Mouse (Mus musculus) heart, adult 2 months (tissue): ENCODE measurements around the gene Kap.

Experiments
- CTCF ChIP-seq: fragments of 200-600 bp; IDR thresholded peaks from 2 replicates; pipeline ENCODE4 v1.8.1; 2022; ENCODE audit warnings: antibody characterized with exemption, mild to moderate bottlenecking, moderate library complexity
- EP300 ChIP-seq: fragments of 200-500 bp; IDR thresholded peaks from 2 replicates; pipeline ENCODE4 v1.6.1; 2011; ENCODE audit warnings: low read depth, low read length, control low read depth; ENCODE audit not compliant: insufficient read depth
- POLR2A ChIP-seq: fragments of 200-500 bp; IDR thresholded peaks from 2 replicates; pipeline ENCODE4 v1.6.1; 2011; ENCODE audit warnings: mild to moderate bottlenecking, low read depth, low read length, control low read depth; ENCODE audit not compliant: insufficient read depth

- TF ChIP-seq POLR2A (no peak), CTCF (no peak), EP300 (no peak)
Measured at GRCm38 (mm10) chr6:133868381-133868780, 14.8 kb upstream of the Kap start.
